Mouse (Mus musculus): ENCODE results near the gene Frmd4a. TPM values are rescaled to one million over a fixed set of nuclear protein-coding genes. Genes with fewer than 3 reads are reported as not detected.

The Frmd4a gene
- polyA plus RNA-seq (2014; fragmentation: Nextera tagmentation; extraction: Ambion mirVana): 44.5 and 46.3 TPM in 2 replicates

GRCm38 (mm10) chr2:4017528-4018288 is at the start of gene Frmd4a:
Gene Frmd4a, plus strand, starts transcription at chr2:4017717.
- no peak for ATAC-seq (ENCODE audit: insufficient read depth, low FRiP score, low TSS enrichment)
- Histone ChIP-seq H3K9me3 (ENCODE audit: control insufficient read depth, low read length) (no peaks in the 10 kb centered on the region), H3K36me3 (ENCODE audit: control insufficient read depth, insufficient read depth, low read length) (no peaks in the 10 kb centered on the region), H3K27ac (ENCODE audit: low read depth, low read length) (0 out of 2 replicates have a peak within 1 kb of the TSS, but pooled peaks have one; percentile 6), H3K4me3 (ENCODE audit: low read depth, low read length) (no peak within 1 kb of the TSS), H3K9ac (ENCODE audit: low read length) (peak within 1 kb of the TSS; percentile 26; the same call in 1 of the 2 replicates), H3K4me1 (ENCODE audit: control insufficient read depth, insufficient read depth, low read length) (no peaks in the 10 kb centered on the region), H3K27me3 (ENCODE audit: control insufficient read depth, insufficient read depth, low read length) (no peaks in the 10 kb centered on the region), H3K4me2 (ENCODE audit: low read depth) (0 out of 2 replicates have a peak within 1 kb of the TSS, but pooled peaks have one; percentile 13)
- 48% methylated on average over 8 of the region's 8 CpGs for whole genome bisulfite sequencing
- DNase-seq (ENCODE audit: low spot score): no peak

- no peak overlapping the region for H3K27ac ChIP-seq (ENCODE audit: low read depth, low read length)
- H3K4me2 ChIP-seq (ENCODE audit: low read depth): no peak overlapping the region
- no peak overlapping the region for H3K9ac ChIP-seq (ENCODE audit: low read length)
Measured at GRCm38 (mm10) chr2:3988876-3989275, 28.6 kb upstream of the Frmd4a start.

GRCm38 (mm10) chr2:3990431-3990830 is 27.1 kb upstream of the Frmd4a start:
- Histone ChIP-seq H3K27me3 (ENCODE audit: control insufficient read depth, insufficient read depth, low read length) (no peaks in the 10 kb centered on the region), H3K9me3 (ENCODE audit: control insufficient read depth, low read length) (no peaks in the 10 kb centered on the region), H3K4me1 (ENCODE audit: control insufficient read depth, insufficient read depth, low read length) (no peaks in the 10 kb centered on the region), H3K4me2 (ENCODE audit: low read depth) (no peak overlapping the region), H3K4me3 (ENCODE audit: low read depth, low read length) (no peak overlapping the region), H3K27ac (ENCODE audit: low read depth, low read length) (no peak overlapping the region), H3K9ac (ENCODE audit: low read length) (no peak overlapping the region), H3K36me3 (ENCODE audit: control insufficient read depth, insufficient read depth, low read length) (no peaks in the 10 kb centered on the region)
- no peak for DNase-seq (ENCODE audit: low spot score)
- WGBS: 88% methylated on average over 1 of the region's 1 CpGs
- no peak for ATAC-seq (ENCODE audit: insufficient read depth, low FRiP score, low TSS enrichment)

More at GRCm38 (mm10) chr2:3988876-3989275, 28.6 kb upstream of the Frmd4a start:
- H3K36me3 ChIP-seq (ENCODE audit: control insufficient read depth, insufficient read depth, low read length): no peaks in the 10 kb centered on the region
- H3K4me1 ChIP-seq (ENCODE audit: control insufficient read depth, insufficient read depth, low read length): no peaks in the 10 kb centered on the region
- DNase-seq (ENCODE audit: low spot score) (no peak), ATAC-seq (ENCODE audit: insufficient read depth, low FRiP score, low TSS enrichment) (no peak)
- H3K9me3 ChIP-seq (ENCODE audit: control insufficient read depth, low read length): no peaks in the 10 kb centered on the region
- no peaks in the 10 kb centered on the region for H3K27me3 ChIP-seq (ENCODE audit: control insufficient read depth, insufficient read depth, low read length)
- H3K4me3 ChIP-seq (ENCODE audit: low read depth, low read length): no peak overlapping the region
- 93% methylated on average over 7 of the region's 7 CpGs for WGBS

- ATAC-seq (ENCODE audit: insufficient read depth, low FRiP score, low TSS enrichment): peak; percentile 75
- Histone ChIP-seq H3K4me3 (ENCODE audit: low read depth, low read length) (no peak overlapping the region), H3K9me3 (ENCODE audit: control insufficient read depth, low read length) (no peaks in the 10 kb centered on the region), H3K4me1 (ENCODE audit: control insufficient read depth, insufficient read depth, low read length) (no peaks in the 10 kb centered on the region), H3K27me3 (ENCODE audit: control insufficient read depth, insufficient read depth, low read length) (no peaks in the 10 kb centered on the region), H3K36me3 (ENCODE audit: control insufficient read depth, insufficient read depth, low read length) (no peaks in the 10 kb centered on the region), H3K9ac (ENCODE audit: low read length) (peak overlapping the region; percentile 26; the same call in 1 of the 2 replicates), H3K27ac (ENCODE audit: low read depth, low read length) (0 out of 2 replicates have a peak overlapping the region, but pooled peaks have one; percentile 6), H3K4me2 (ENCODE audit: low read depth) (0 out of 2 replicates have a peak overlapping the region, but pooled peaks have one; percentile 13)
- 31% methylated on average over 11 of the region's 11 CpGs for WGBS
- DNase-seq (ENCODE audit: low spot score): peak; percentile 58
Measured at GRCm38 (mm10) chr2:4018431-4018876, 937 bp downstream of the Frmd4a start.

GRCm38 (mm10) chr2:4018909-4019308 is 1.4 kb downstream of the Frmd4a start:
- Histone ChIP-seq H3K36me3 (ENCODE audit: control insufficient read depth, insufficient read depth, low read length) (no peaks in the 10 kb centered on the region), H3K4me1 (ENCODE audit: control insufficient read depth, insufficient read depth, low read length) (no peaks in the 10 kb centered on the region), H3K27me3 (ENCODE audit: control insufficient read depth, insufficient read depth, low read length) (no peaks in the 10 kb centered on the region), H3K27ac (ENCODE audit: low read depth, low read length) (no peak overlapping the region), H3K9me3 (ENCODE audit: control insufficient read depth, low read length) (no peaks in the 10 kb centered on the region), H3K9ac (ENCODE audit: low read length) (no peak overlapping the region), H3K4me2 (ENCODE audit: low read depth) (no peak overlapping the region), H3K4me3 (ENCODE audit: low read depth, low read length) (no peak overlapping the region)
- ATAC-seq (ENCODE audit: insufficient read depth, low FRiP score, low TSS enrichment) (no peak), DNase-seq (ENCODE audit: low spot score) (no peak)
- 53% methylated on average over 4 of the region's 4 CpGs for WGBS

- Histone ChIP-seq H3K27ac (ENCODE audit: low read depth, low read length) (no peak overlapping the region), H3K27me3 (ENCODE audit: control insufficient read depth, insufficient read depth, low read length) (no peaks in the 10 kb centered on the region), H3K36me3 (ENCODE audit: control insufficient read depth, insufficient read depth, low read length) (no peaks in the 10 kb centered on the region), H3K9ac (ENCODE audit: low read length) (no peak overlapping the region), H3K9me3 (ENCODE audit: control insufficient read depth, low read length) (no peaks in the 10 kb centered on the region), H3K4me3 (ENCODE audit: low read depth, low read length) (no peak overlapping the region), H3K4me2 (ENCODE audit: low read depth) (no peak overlapping the region), H3K4me1 (ENCODE audit: control insufficient read depth, insufficient read depth, low read length) (no peaks in the 10 kb centered on the region)
- DNase-seq (ENCODE audit: low spot score) (no peak), ATAC-seq (ENCODE audit: insufficient read depth, low FRiP score, low TSS enrichment) (no peak)
- WGBS: 84% methylated on average over 7 of the region's 7 CpGs
Measured at GRCm38 (mm10) chr2:4024927-4025326, 7.4 kb downstream of the Frmd4a start.

GRCm38 (mm10) chr2:4029031-4029747 is 11.7 kb downstream of the Frmd4a start:
- H3K9ac ChIP-seq (ENCODE audit: low read length): no peak overlapping the region
- H3K36me3 ChIP-seq (ENCODE audit: control insufficient read depth, insufficient read depth, low read length): no peaks in the 10 kb centered on the region
- DNase-seq (ENCODE audit: low spot score) (no peak), ATAC-seq (ENCODE audit: insufficient read depth, low FRiP score, low TSS enrichment) (no peak)
- no peaks in the 10 kb centered on the region for H3K27me3 ChIP-seq (ENCODE audit: control insufficient read depth, insufficient read depth, low read length)
- 52% methylated on average over 4 of the region's 4 CpGs for WGBS
- H3K4me1 ChIP-seq (ENCODE audit: control insufficient read depth, insufficient read depth, low read length): no peaks in the 10 kb centered on the region
- no peaks in the 10 kb centered on the region for H3K9me3 ChIP-seq (ENCODE audit: control insufficient read depth, low read length)
- no peak overlapping the region for H3K4me2 ChIP-seq (ENCODE audit: low read depth)
- H3K4me3 ChIP-seq (ENCODE audit: low read depth, low read length): no peak overlapping the region
- no peak overlapping the region for H3K27ac ChIP-seq (ENCODE audit: low read depth, low read length)

GRCm38 (mm10) chr2:4036153-4036589 is 18.7 kb downstream of the Frmd4a start:
- H3K27ac ChIP-seq (ENCODE audit: low read depth, low read length): no peak overlapping the region
- H3K4me3 ChIP-seq (ENCODE audit: low read depth, low read length): no peak overlapping the region
- no peaks in the 10 kb centered on the region for H3K36me3 ChIP-seq (ENCODE audit: control insufficient read depth, insufficient read depth, low read length)
- DNase-seq (ENCODE audit: low spot score) (no peak), ATAC-seq (ENCODE audit: insufficient read depth, low FRiP score, low TSS enrichment) (no peak)
- H3K4me1 ChIP-seq (ENCODE audit: control insufficient read depth, insufficient read depth, low read length): no peaks in the 10 kb centered on the region
- no peaks in the 10 kb centered on the region for H3K27me3 ChIP-seq (ENCODE audit: control insufficient read depth, insufficient read depth, low read length)
- 91% methylated on average over 4 of the region's 4 CpGs for WGBS
- H3K9me3 ChIP-seq (ENCODE audit: control insufficient read depth, low read length): no peaks in the 10 kb centered on the region
- H3K4me2 ChIP-seq (ENCODE audit: low read depth): no peak overlapping the region
- H3K9ac ChIP-seq (ENCODE audit: low read length): no peak overlapping the region

Data from neural tube, embryonic 11.5 days (tissue).